Mouse (Mus musculus): Measurements from ENCODE around the gene Ppox.

Ppox gene

GRCm38 (mm10) chr1:171265971-171266744 lies 14.8 kb downstream of the Ppox start:
- no peak for DNase-seq (ENCODE audit: low read depth, low spot score)

GRCm38 (mm10) chr1:171263666-171264461 lies 17.1 kb downstream of the Ppox start:
- DNase-seq (ENCODE audit: low read depth, low spot score) = no peak

GRCm38 (mm10) chr1:171263185-171263611 lies 17.8 kb downstream of the Ppox start:
- DNase-seq (ENCODE audit: low read depth, low spot score) = no peak

- DNase-seq (ENCODE audit: low read depth, low spot score) = no peak
These were observed 18.3 kb downstream of the Ppox start for GRCm38 (mm10) chr1:171262594-171263130.

GRCm38 (mm10) chr1:171260316-171260715 lies 20.7 kb downstream of the Ppox start:
- DNase-seq (ENCODE audit: low read depth, low spot score) = no peak

GRCm38 (mm10) chr1:171258921-171259320 lies 22.1 kb downstream of the Ppox start:
- DNase-seq (ENCODE audit: low read depth, low spot score) = no peak

GRCm38 (mm10) chr1:171257781-171258180 lies 23.2 kb downstream of the Ppox start:
- DNase-seq (ENCODE audit: low read depth, low spot score) = no peak

- DNase-seq (ENCODE audit: low read depth, low spot score) = peak; percentile 65
These were observed 23.9 kb downstream of the Ppox start for GRCm38 (mm10) chr1:171256937-171257548.

GRCm38 (mm10) chr1:171256095-171256818 lies 24.7 kb downstream of the Ppox start:
- no peak for DNase-seq (ENCODE audit: low read depth, low spot score)

- DNase-seq (ENCODE audit: low read depth, low spot score) = no peak
These were observed 28.6 kb downstream of the Ppox start for GRCm38 (mm10) chr1:171252415-171252814.

- DNase-seq (ENCODE audit: low read depth, low spot score) = no peak
These were observed 29.2 kb downstream of the Ppox start for GRCm38 (mm10) chr1:171251594-171252324.

- no peak for DNase-seq (ENCODE audit: low read depth, low spot score)
These were observed 30.0 kb downstream of the Ppox start, which contains the start of gene Ndufs2 for GRCm38 (mm10) chr1:171250680-171251593. Gene Ndufs2 (minus strand): TSS chr1:171251388.

- no peak for DNase-seq (ENCODE audit: low read depth, low spot score)
These were observed 30.9 kb downstream of the Ppox start, which contains the start of gene Adamts4 for GRCm38 (mm10) chr1:171249913-171250600. Gene Adamts4 (plus strand): TSS chr1:171250421.

GRCm38 (mm10) chr1:171248386-171249226 lies 32.4 kb downstream of the Ppox start:
- DNase-seq (ENCODE audit: low read depth, low spot score) = no peak

- no peak for DNase-seq (ENCODE audit: low read depth, low spot score)
These were observed 33.1 kb downstream of the Ppox start for GRCm38 (mm10) chr1:171247916-171248315.

- no peak for DNase-seq (ENCODE audit: low read depth, low spot score)
These were observed 33.5 kb downstream of the Ppox start for GRCm38 (mm10) chr1:171247453-171247841.

- peak; percentile 98 for DNase-seq (ENCODE audit: low read depth, low spot score)
These were observed 34.1 kb downstream of the Ppox start for GRCm38 (mm10) chr1:171246709-171247452.

Measured in retina, postnatal 7 days (tissue).